Mouse (Mus musculus) lung, postnatal 0 days (tissue): Measurements from ENCODE around the gene Elmo2.

Source experiments
- CTCF ChIP-seq: IDR thresholded peaks from 2 replicates; pipeline ENCODE4 v1.5.1; 2016; ENCODE audit warnings: antibody characterized with exemption, mild to moderate bottlenecking
- EP300 ChIP-seq: IDR thresholded peaks from 2 replicates; pipeline ENCODE4 v1.6.1; 2016; ENCODE audit warnings: antibody characterized with exemption, mild to moderate bottlenecking, control low read depth

DNA sequence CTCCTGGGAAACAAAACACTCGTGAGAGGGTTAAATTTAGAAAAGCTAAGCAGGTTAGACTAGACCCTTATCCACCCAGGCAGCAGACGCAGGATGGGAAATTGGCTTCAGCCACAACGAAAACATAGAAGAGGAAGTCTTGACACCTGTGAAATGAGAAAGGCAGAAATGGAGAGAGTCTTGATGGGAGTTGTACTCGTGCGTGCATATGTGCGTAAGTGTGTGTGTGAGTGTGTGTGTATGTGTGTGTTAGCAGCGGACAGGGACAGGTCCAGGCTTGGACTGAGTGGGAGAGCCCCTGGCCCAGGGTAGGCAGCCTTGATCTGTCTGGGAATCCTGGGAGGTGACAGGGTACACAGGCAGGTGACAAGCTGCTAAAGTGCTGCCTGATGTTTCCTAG, 55.4 kb downstream of the Elmo2 start:
- no peak for TF ChIP-seq CTCF
- TF ChIP-seq EP300, result no peak
